Mouse (Mus musculus): ENCODE results near the gene Gm48551.
A peak's percentile ranks its signal among the peaks of the same experiment; 100 is the strongest.

Gm48551 gene

GRCm38 (mm10) chr10:81430831-81431525 lies 46.7 kb downstream of the Gm48551 start:
- DNase-seq = peak; percentile 89

DNA sequence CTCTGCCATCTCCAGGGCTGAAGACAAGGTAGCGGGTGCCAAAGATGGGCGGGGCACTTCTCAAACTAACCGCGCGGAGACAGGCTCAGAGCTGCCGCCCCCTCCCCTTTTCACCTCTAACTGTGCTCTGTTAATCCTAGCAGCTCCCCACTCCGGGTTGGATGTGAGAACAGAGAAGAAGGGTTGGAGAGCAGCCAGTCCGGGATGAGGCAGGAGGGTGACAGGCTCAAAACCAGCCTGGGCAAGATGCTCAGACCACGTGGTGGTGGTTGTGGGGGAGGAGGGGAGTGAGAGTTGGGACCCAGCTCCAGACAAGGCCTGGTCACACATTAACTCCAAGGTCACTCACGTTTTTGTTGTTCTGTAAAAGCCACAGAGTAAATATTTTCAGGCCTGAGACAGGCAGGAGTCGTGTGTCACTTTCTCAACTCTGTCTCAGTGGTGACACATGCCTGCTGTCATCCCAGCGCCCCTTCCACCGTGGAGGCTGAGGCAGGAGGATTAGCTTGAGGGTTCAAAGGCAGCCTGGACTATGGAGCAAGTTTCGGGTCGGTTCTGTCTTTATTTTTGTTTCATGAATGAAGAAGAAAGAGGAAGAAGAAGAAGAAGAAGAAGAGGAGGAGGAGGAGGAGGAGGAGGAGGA lies 47.4 kb downstream of the Gm48551 start:
- peak; percentile 83 for DNase-seq

GRCm38 (mm10) chr10:81432169-81432867 lies 48.1 kb downstream of the Gm48551 start:
- DNase-seq = no peak

GRCm38 (mm10) chr10:81432868-81433262 lies 48.6 kb downstream of the Gm48551 start:
- DNase-seq = peak; percentile 98

- peak; percentile 74 for DNase-seq
These were observed 49.4 kb downstream of the Gm48551 start for GRCm38 (mm10) chr10:81433541-81434289.

DNA sequence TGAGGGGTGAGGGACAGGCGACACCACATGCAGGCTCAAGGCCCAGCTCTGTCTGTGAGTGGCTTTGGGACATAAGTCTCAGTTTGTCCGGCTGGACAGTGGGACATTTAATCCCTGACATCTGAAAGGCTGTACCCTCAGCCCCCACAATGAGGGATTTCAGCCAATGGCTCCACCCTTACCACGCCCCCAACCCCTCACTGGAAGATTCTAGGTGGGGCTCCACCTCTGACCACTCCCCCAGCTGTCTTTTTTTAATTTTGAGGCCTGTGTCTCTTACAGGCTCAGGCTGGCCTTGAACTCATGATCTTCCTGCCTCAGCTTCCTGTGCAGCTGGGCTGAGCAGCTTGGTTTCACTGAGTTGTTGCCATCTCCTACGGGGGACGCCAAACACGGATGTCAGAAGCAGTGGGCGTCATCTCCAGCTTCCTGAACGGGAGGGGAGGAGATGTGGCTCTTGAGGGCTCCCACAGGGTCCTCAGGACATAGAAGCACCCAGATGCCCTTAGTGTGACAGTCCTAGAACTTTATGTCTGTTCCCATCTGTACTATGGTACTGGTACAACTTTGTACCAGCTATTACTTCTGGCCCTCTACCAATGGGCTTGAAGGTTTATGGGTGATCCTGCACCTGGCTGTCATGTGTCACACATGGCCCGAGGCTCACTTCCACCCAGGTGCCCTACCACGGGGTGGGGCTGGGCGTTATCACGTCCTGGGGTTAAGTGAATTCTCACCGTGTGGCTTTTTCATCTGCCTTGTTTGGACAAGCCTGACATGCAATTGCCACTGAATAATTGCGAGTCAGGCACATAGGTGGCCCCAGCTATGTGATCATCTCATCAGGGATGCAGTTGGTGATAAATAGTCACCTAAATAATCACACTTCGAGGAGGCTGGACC lies 50.3 kb downstream of the Gm48551 start:
- DNase-seq = peak; percentile 62

GRCm38 (mm10) chr10:81435436-81435835 lies 51.2 kb downstream of the Gm48551 start:
- peak; percentile 90 for DNase-seq

- DNase-seq = peak; percentile 54
These were observed 56.8 kb downstream of the Gm48551 start for GRCm38 (mm10) chr10:81441019-81441418.
